Mouse (Mus musculus): ENCODE measurements around the gene Midn. TPM values are rescaled to one million over a fixed set of nuclear protein-coding genes. Genes with fewer than 3 reads are reported as not detected.

Midn gene
- polyA plus RNA-seq, 2 experiments from 2014 or later: 4.6 to 8.2 TPM

DNA sequence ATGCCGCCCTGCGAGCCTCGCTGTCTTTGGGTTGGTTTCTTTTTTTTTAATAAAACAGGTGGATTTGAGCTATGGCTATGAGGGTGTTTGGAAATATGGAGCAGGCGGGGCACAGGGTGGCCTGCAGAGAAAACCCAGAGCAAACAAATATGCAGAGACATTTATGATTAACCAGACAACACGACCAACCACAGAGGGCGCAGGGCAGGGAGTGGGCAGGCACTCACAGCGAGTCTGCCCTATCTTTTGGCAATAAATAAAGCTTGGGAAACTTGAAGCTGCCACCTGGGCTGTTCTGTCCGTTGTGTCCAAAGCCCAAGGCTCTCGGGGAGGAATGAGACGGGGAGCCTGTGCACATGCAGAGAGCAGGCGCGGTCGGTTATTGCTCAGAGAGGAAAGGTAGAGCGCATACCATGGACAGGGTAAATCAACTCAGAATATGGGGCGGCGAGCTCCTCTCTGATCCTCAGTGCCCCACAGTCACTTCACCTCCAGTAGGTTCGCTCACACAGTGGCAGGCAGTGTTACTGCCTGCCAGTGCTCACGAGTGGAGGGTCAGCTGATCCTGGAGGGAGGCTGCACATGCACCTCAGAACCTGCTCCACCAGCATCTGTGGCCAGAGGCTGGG lies 17.6 kb upstream of the Midn start:
- no peak for ATAC-seq

DNA sequence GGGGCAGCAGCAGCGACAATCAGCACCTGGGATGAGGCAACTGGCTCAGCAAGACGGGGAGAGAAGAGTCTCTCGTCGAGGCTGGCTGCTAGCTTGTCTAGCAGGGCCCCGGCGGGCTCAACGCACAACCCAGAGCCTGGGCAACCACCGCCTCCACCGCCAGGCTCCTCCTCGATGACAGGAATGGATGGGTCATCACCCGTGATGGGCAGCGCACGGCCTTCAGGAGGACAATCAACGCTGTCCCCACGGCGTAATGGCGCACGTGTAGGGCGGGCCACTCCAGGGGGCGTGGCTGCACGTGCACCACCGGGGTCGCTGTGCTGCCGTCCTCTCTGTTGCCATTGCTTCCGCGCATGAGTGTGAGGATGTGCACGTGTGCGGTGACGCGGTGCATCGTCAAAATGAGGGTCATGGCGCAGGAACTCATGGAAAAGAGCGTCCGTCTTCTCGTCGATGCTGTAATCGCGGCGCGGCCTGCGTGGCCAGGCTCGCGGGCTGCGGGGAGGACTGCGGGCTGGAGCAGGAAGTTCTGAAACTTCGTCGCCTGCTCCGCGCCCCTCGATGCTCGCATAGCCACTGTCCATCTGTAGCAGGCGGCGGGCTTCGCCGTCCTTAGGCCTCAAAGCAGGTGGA lies 16.6 kb upstream of the Midn start:
- ATAC-seq: no peak

DNA sequence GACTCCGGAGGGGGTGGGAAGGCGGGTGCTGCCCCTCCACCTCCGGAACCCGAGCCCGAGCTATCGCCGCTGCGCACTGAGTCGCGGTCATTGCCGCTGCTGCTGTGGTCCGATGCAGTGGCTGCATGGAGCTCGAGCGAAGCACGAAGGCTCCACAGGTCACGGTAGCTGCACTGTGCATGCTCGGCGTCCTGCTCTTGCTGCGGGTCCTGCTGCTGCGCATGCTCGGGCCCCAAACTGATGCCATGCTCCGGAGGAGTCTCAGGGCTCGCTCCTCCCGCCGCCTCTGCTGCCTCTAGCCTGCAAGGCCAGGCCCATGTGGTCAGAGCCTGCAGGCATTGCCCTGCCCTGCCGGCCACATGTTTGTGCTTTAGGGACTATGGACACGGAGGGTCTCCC lies 16.1 kb upstream of the Midn start:
- ATAC-seq: no peak

DNA sequence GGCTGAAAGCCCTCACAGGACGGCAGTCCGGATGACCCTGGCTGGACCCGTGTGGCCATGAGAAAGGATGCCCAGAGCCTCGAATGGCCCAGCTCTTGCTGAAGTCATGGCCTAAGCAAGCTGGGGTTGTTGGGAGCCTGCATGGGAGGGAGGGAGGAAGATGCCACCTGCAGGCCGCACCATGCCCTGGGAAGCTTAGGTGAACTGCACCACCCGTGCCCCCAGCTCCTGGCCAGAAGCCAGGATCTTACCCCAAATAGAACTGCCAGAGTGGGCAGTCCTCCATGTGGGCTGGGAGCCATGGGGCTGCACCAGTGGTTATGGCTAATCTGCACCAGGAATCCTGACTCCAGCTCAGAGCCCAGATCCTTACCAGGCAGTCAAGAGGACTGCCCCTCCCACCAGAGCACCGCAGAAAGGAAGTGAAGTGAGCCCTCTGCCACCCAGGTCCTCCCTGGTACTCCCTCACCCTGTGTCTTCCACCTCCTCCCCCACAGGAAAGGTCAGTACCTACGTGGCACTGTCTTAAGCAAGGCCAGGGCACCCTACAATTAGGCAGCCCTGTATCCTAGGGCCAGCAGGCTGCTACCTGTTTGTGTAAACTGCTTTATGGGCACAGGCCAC lies 14.7 kb upstream of the Midn start:
- ATAC-seq: no peak

DNA sequence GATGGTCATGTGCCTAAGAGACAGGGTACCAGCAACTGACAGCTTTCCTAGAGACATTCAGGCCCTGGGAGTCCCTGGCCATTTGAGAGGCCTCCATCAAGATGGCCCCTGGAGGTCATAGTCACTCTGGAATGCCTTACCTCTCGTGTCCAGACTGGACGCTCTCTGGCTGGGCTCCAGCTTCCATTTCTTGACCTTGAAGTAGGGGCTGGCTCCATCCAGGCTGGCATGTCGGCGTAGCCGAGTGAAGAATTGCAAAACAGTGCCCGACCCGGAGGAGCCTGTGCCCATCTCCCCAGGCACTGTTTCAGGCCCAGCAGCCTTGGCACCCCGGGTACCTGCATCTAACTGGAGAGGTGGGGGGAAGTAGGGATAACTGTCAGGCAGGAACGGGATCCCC lies 13.7 kb upstream of the Midn start:
- ATAC-seq: no peak

DNA sequence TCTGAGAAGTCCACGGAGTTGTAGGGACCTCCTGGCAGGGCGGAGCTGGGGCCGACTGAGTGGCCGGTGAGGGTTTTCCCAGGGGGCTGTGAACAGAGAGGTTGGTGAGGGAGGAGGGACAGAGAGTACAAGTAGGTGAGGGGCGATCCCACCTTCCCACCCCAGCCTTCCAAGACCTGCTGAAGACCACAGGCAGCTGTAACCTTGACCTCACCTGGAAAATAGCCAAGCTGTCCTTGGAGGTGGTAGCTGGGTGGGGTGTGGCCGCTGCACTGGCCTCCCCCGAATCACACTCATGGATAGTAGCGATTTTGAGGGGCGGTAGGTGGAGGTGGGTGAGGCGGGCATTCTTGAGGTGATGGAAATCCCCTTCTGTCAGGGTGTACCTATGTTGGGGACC lies 12.9 kb upstream of the Midn start:
- ATAC-seq: no peak

DNA sequence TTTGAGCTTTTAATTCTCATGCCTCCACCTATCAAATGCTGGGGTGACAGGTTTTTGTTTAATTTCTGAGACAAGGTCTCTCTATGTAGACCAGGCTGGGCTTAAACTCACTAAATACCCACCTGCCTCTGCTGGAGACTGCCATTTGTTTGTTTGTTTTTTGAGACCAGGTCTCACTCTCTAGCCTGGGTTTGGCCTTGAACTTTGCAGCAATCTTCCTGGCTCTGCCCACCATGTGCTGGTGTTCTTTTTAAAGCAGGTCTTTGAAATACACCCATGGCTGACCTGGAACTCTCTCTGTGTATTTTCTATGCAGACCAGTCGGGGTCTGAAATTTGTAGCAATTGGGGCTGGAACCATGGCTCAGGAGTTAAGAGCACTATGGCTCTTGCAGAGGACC lies 12.4 kb upstream of the Midn start:
- ATAC-seq: no peak

DNA sequence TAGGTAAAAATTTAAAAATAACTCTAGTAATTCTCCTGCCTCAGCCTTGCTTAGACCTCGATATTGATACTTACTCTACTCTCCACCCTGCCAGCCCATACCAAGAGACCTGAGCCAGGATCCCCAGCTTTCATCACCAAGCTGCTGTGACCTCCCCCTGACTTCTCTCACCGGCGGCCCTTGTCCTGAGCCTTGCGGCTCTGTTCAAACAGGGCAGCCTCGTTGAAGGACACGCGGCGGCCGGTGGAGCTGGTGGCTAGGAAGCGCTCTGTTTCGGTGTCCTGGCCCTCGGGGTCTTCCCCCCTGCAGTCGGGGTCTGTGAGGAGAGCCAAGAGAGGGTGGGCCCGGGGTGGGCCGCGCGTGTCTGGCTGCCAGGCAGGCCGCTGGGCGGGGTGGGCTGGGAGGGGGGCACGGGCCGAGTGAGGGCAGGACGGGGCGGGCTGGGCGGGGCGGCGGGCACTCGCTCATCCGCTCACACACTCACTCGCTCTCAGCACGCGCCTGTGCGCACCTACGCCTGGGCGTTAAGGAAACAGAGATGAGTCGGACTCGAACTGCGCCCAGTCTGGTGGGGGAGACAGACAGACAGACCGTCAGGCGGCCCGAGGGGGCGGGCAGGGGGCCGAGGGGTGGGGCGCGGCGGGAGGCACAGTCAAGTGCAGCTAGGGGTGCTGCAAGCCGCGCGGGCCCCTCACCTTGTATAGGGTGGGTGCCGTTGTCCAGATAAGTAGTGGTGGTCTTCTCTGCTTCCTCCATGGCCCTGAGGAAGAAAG lies 11.7 kb upstream of the Midn start:
- no peak for ATAC-seq

DNA sequence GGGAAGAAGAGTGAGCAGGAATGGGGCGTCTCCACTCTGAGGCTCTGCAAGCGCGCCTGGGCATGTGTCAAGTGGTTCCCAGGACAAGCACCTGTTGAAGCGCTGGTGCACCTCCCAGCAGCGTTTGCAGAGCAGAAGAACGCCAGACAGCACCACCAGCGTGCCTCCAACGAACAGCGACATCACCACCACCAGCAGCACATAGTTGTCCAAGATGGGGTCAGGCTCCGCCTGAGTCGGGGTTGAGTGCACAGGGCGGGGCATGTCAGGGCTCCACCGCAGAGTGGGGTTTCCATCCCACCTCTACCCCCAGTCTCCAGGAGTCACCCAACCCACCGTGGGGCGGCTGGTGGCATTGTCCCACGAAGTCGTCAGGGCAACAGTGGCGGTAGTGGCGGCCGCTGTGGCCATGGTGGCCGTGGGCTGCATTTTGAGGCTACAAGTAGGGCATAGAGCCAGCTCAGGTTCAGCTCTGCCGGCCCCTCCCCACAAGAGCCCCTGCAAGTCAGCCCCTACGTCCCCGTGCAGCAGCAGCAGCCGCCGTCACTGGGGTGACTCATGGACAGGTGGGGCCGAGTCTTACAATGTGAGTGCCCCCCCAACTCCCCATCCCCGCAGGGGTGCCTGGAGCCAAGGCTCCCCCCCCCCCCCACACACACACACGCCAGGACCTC lies 11.0 kb upstream of the Midn start:
- ATAC-seq: no peak

DNA sequence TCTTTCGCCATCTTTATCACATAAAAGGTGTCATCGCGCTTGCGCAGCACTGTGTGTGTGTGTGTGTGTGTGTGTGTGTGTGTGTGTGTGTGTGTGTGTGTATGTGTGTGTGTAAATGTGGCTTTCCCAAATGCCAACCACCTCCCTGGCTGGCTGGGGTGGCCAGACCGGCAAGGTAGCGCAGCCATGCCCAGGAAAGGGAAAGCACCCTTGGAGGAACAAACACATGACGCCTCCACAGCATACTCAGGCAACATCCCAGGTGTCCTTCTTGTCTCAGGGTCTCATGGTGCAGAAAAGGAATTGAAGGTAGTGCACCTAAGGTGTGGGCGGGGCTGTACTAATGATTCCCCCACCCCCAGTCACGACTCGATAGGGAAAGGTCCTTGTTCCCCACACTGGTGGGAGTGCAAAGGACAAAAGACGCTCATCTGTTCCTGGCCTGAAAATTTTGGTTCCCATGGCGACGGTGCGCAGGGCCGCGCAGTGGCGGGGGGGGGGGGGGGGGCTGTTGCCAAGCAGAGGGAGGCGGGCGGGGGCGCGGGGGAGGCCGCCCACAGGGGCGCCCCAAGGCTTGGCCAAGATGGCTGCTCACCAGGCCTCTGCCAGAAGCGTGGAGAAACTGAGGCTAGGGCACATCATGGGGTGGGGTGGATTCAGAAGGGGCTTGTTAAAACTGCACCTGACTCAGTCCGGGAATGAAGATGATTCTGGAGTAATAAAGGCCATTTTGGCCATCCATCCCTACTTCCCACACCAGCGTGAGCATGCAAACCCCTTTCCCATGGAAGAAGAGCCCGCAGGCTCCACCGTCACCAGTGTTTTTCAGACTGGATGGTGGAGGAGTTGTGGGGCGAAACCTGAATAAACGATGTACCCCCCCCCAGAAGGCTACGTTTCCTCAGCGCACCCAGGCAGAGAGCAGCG lies 10.2 kb upstream of the Midn start:
- ATAC-seq: no peak

DNA sequence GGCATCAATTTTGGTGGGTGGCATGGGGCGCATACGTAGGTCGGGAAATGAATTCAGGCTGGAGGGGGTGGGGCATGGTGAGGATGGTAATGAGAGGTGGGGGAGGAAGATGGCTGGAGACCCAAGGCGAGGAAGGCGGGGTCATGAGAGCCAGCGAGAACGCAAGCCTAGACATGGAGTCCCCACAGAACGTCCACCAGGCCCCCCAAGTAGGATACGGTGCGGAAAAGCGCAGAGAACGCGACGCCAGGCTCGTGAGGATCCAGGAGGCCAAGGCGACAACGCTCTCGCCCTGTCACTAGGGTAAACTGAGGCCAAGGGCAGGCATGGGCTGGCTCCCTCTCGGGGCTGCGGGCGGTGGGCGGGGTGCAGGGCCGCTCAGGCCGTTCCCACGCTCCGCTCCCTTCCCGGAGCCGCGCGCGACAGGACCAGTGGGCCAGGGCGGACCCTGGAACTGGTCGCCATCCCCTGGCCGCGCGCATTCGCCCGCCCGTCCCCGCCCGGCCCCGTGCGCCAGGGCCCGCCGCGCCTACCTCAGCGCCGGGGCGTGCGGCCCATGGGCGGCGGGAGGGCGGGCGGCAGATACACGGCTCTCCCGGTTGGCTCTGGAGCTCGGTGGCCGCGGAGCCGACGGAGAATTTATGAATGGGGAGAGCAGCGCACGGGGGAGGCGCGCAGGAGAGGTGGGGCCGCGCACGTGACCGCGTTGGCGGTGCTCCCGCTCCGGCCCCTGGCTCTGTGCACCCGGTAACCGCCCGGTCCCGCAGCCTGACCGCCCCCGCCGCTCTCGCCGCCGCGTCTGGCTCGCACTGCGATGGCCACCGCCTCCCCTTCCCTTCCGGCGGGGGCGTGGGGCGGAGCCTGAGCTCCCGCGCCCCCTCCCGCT lies 9.3 kb upstream of the Midn start, which contains the start of gene Atp5d:
Gene Atp5d (plus strand): TSS at position 80 of the 886 bp plus-strand sequence.
- peak; percentile 4 for ATAC-seq

DNA sequence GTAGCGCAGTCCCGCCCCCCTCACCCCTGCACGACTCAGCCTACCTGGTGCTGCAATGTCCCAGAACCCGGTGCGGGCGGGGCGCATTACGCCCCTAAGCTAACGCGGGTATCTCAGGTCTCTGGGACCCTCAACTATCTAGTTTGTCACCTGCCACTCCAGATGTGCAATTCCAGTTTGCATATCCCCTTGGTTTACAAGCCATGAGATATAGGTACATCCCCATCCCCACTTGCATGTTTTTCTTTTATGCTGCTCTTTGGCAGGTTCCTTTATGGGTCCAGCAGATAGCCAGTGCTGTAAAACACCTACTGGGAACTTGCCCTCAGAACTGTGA lies 8.7 kb upstream of the Midn start:
- no peak for ATAC-seq

DNA sequence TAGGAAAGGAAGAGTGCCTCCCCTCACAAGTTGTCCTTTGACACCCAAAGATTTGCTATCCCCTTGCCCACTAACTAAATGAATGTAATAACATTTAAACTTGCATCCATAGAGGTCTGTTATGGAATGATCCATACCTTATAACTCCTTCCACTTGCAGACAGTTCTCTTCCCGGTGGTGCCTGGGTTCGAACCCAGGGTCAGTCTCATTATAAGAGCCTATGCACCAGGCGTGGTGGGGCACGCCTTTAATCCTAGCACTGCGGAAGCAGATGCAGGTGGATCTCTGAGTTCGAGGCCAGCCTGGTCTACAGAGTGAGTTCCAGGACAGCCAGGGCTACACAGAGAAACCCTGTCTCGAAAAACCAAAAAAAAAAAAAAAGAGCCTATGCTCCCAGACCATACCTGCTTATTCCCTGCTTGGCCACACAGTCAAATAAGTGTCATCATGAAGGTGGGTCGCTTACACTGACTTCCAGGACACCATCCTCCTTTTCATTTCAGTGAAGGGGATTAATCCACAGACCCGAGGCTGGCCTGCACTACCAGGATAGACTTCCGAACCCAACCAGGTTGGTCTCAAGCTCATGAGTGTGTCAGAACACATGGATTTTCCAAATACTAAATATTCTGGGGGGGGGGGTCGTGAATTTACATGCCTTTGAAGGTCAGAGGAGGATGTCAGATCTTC lies 8.0 kb upstream of the Midn start:
- ATAC-seq: no peak

DNA sequence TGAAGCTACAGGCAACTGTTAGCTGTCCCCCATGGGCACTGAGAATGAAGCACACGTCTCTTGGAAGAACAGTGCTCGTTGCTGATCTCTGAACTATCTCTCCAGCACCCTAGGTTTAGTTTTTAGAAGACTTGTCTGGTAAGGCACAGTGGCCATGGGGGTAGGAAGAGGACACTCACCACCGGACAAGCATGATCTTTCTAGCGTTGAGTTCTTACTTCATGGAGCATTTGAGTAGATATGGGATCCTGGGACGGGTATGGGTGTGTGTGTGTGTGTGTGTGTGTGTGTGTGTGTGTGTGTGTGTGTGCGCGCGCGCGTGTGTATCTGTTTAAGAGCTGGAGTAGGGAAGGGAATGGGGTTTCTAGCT lies 7.4 kb upstream of the Midn start, which contains the start of gene Cbarp:
Gene Cbarp (minus strand): TSS at position 170 of the 370 bp plus-strand sequence.
- ATAC-seq: no peak

DNA sequence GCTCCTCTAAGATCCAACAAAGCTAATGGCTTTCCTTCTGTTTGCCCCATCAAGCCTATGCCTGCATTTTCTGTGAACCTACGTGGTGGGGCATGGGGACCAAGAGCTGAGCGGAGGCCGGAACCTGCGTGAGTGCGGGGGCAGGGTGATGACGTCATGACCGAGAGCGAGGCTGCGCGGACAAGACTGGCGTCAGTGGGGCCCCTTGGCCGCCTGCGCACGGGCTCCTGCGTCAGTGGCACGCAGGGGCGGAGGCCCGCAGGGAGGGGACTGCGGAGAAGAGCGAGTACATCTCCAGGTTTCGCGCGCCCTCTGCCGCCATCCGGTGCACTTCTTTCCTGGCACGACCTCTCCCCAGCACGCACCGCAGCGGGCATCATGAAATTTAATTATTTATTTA lies 6.8 kb upstream of the Midn start:
- ATAC-seq: peak; percentile 79

DNA sequence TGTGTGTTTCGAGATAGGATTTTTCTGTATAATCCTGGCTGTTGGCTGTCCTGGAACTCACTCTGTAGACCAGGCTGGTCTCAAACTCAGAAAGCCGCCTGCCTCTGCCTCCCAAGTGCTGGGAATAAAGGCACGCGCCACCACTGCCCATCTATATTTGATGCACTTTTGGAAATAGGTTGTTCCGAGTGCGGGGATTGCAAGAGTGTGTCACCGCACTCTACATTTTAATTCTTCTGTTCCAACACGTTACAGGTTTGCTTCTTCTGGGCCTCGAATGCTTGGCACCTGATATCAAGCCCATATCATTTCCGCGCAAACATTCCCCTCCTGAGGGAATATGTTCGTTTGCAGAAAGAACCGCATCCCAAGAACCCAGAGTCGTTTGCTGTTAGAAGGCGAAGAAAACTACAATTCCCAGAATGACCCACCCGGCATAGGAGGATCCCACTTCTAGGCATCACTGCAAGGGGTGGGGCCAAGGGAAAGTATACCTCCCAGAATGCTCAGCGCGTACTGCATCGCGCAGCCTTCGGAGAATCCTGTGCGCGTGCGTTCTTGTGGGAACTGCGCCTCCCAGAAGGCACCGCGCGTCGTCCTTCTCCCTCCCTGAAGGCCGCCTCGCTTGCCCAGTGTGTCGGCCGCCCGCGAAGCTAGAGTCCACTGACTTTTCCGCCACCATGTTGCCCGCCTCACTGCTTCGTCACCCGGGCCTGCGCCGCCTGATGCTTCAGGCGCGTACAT lies 6.1 kb upstream of the Midn start:
- ATAC-seq: peak; percentile 64

DNA sequence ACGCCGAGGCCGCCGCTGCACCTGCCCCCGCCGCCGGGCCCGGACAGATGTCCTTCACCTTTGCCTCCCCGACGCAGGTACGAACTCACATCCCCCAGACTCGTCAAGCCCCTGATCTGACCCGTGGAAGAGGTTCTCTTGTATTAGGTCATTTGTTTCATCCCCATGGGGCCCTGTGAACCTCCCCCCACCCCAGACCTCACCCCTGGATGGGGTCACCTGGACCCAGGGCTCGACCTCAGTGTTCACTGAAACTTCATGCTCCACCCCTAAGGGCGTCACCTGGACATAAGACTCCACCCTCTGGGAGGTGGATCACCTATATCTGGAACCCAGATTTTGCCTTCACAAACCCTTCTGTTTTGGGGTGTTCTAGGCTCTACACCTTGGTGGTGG lies 5.5 kb upstream of the Midn start:
- no peak for ATAC-seq

DNA sequence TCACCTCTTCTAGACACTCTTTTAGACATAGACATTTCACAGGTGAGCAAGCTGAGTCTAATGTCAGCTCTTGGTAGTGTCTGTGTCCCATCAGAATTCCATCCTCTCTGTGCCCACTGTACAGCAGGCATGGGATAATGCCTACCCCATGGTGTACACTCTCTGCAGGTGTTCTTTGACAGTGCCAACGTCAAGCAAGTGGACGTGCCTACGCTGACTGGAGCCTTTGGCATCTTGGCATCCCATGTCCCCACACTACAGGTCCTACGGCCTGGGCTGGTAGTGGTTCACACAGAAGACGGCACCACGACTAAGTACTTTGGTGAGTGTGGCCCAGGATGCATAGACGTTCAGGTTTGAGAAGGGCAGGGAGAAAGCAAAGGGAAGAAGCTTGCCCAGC lies 4.4 kb upstream of the Midn start:
- ATAC-seq: no peak

DNA sequence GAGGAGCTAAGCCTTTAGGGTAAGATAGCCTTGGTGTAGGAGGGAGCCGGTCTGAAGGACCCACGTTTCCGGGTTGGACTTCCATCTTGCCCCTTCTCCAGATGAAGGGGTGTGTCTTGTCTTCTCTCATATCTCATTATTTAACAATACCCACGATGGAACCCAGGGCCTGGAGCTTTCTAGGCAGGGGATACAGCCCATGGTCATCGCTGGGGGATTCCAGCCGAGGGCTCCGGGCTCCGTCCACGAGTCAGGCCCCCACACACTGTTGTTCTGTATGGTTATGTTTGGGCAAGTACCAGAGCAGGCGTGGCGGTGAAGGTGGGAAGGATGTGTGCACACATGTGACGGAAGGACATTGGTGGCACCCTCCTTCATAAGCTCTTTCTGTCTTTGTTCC lies 3.9 kb upstream of the Midn start:
- ATAC-seq: no peak

Measured in CD4-positive, CD25-positive, alpha-beta regulatory T cell, adult 4 months (primary cell).